Mouse (Mus musculus): ENCODE results near the gene Gm21760.
"Not testable (repeated sequence)": the region's sequence is repeated elsewhere in the genome, so short reads cannot be mapped to it uniquely, and the experiment has no call there.

Gene Gm21760

GRCm38 (mm10) chrY:80133479-80133878, at the start of gene Gm21760:
TSS of gene Gm21760 (plus strand) at chrY:80133779.
- not testable (repeated sequence) for DNase-seq

Data from right cerebral cortex, adult 18-20 months (tissue).